27 mouse cellular contexts compared by ENCODE assay signal in the genomic region with DNA sequence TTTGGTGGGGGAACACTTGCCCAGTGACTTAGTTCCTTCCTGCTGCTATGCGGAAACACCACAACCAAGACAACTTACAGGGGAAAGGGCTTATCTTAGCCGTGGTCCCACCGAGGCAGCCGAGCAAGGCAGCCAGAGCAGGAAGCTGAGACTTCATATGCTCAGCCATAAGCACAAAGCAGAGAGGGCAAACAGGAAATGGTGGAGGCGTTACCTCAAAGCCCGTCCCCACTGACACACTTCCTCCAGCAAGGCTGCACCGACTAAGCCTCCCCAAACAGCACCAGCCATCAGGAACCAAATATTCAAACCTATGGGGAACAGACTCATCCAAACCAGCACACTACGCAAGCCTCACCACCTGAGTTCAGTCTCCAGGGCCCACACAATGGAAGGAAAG. TPM values are rescaled to one million over a fixed set of nuclear protein-coding genes. Genes with fewer than 3 reads are reported as not detected.
DNase-seq lines count a peak whose midpoint lies in the region; ATAC-seq lines count a peak whose summit lies in the region.
"Had no signal": no experiment of that assay in that cellular context is flagged by ENCODE, and none has a peak within 500 bp of the region (broad histone marks: within the 10 kb centered on the region; RNA-seq: fewer than 3 reads in every experiment).

No protein-coding gene starts in this region.

- H3K4me1 ChIP-seq in heart, embryonic 10.5 days, result peaks cover 26% of the 10 kb centered on the region
- 0 out of 2 replicates have a peak, but pooled peaks cover 8% of the 10 kb centered on the region for H3K4me1 ChIP-seq in embryonic facial prominence, embryonic 10.5 days
- no peaks in the 10 kb centered on the region for H3K4me1 ChIP-seq in kidney, embryonic 16.5 days (ENCODE audit: insufficient read depth, low read length)

- no peak overlapping the region for H3K9ac ChIP-seq in kidney, embryonic 16.5 days (replicated peaks; ENCODE audit: low read length)
- H3K9ac ChIP-seq: embryonic facial prominence, embryonic 15.5 days; hindbrain, embryonic 12.5 days had no signal

- H3K36me3 ChIP-seq in heart, embryonic 10.5 days, result no peaks in the 10 kb centered on the region
- H3K36me3 ChIP-seq in embryonic facial prominence, embryonic 10.5 days (replicated peaks), result no peaks in the 10 kb centered on the region
- no peaks in the 10 kb centered on the region for H3K36me3 ChIP-seq in kidney, embryonic 16.5 days (ENCODE audit: insufficient read depth, low read length)
- H3K36me3 ChIP-seq: embryonic facial prominence, embryonic 15.5 days; forebrain, embryonic 10.5 days; hindbrain, embryonic 12.5 days had no signal

- H3K27ac ChIP-seq in heart, embryonic 10.5 days, result peak overlapping the region; percentile 63
- H3K27ac ChIP-seq in embryonic facial prominence, embryonic 10.5 days (replicated peaks), result peak overlapping the region; percentile 24; the same call in 1 of the 2 replicates
- H3K27ac ChIP-seq in kidney, embryonic 16.5 days (ENCODE audit: low read length), result no peak overlapping the region
- H3K27ac ChIP-seq: embryonic facial prominence, embryonic 15.5 days; forebrain, embryonic 10.5 days; gastrocnemius, adult 2 months; hindbrain, embryonic 12.5 days had no signal

- H3K27me3 ChIP-seq in heart, embryonic 10.5 days (ENCODE audit: insufficient read depth, poor library complexity, severe bottlenecking), result no peaks in the 10 kb centered on the region; the same call in 1 of the 2 replicates
- no peaks in the 10 kb centered on the region for H3K27me3 ChIP-seq in embryonic facial prominence, embryonic 10.5 days (replicated peaks; ENCODE audit: low read depth, poor library complexity, severe bottlenecking)
- no peaks in the 10 kb centered on the region for H3K27me3 ChIP-seq in kidney, embryonic 16.5 days (ENCODE audit: insufficient read depth, low read length)
- H3K27me3 ChIP-seq: embryonic facial prominence, embryonic 15.5 days; hindbrain, embryonic 12.5 days; Patski had no signal

- DNase-seq in heart, embryonic 10.5 days (ENCODE audit: low spot score), result no peak
- DNase-seq in heart, adult 8-10 months (ENCODE audit: low spot score), result no peak
- peak; percentile 1 for DNase-seq in 416B (ENCODE audit: low read depth)
- DNase-seq in embryonic facial prominence, embryonic 10.5 days (ENCODE audit: low spot score), result no peak
- DNase-seq in thymus, postnatal 4 days, result peak; percentile 18
- no peak for DNase-seq in adrenal gland, adult 2 months
- DNase-seq: adrenal gland, postnatal 25 days; cerebellum, adult 18-20 months; cerebellum, adult 9-11 months; gastrocnemius, adult 2 months; gastrocnemius, postnatal 36 days; heart, adult 18-20 months; heart, postnatal 10 days; heart, postnatal 4 days had no signal

- H3K4me2 ChIP-seq in kidney, embryonic 16.5 days (replicated peaks; ENCODE audit: low read depth, low read length), result no peak overlapping the region
- H3K4me2 ChIP-seq: embryonic facial prominence, embryonic 15.5 days; hindbrain, embryonic 12.5 days had no signal

- H3K4me3 ChIP-seq in heart, embryonic 10.5 days, result no peak overlapping the region
- no peak overlapping the region for H3K4me3 ChIP-seq in embryonic facial prominence, embryonic 10.5 days
- H3K4me3 ChIP-seq in kidney, embryonic 16.5 days (ENCODE audit: low read length), result no peak overlapping the region
- H3K4me3 ChIP-seq: embryonic facial prominence, embryonic 15.5 days; erythroblast, embryonic 14.5 days; forebrain, embryonic 10.5 days; gastrocnemius, adult 2 months; hindbrain, embryonic 12.5 days had no signal

- no peaks in the 10 kb centered on the region for H3K9me3 ChIP-seq in heart, embryonic 10.5 days
- H3K9me3 ChIP-seq in embryonic facial prominence, embryonic 10.5 days, result no peaks in the 10 kb centered on the region
- no peaks in the 10 kb centered on the region for H3K9me3 ChIP-seq in kidney, embryonic 16.5 days (ENCODE audit: low read length)
- H3K9me3 ChIP-seq: embryonic facial prominence, embryonic 15.5 days; forebrain, embryonic 10.5 days; hindbrain, embryonic 12.5 days had no signal

- 55% methylated on average over 8 of the region's 8 CpGs for WGBS in heart, embryonic 10.5 days
- WGBS in embryonic facial prominence, embryonic 10.5 days, result 79% methylated on average over 8 of the region's 8 CpGs
- WGBS in kidney, embryonic 16.5 days, result 70% methylated on average over 8 of the region's 8 CpGs

- no peak for ATAC-seq in kidney, embryonic 16.5 days (ENCODE audit: low FRiP score, low TSS enrichment)
- ATAC-seq: activated CD4-positive, CD25-positive, alpha-beta regulatory T cell, adult 4 months; forebrain, embryonic 14.5 days; hindbrain, embryonic 16.5 days; inflammation-experienced regulatory T-cells, adult 6 months; Patski had no signal

RNA-seq across cellular contexts. Expression of a gene that starts 26.4 kb away (rescaled TPM):
- polyA plus RNA-seq in heart, embryonic 10.5 days (2016; fragmentation: Nextera tagmentation; extraction: Ambion mirVana), result not detected in 2 replicates
- not detected for total RNA-seq in heart, adult 8-10 months (2022)
- polyA plus RNA-seq in embryonic facial prominence, embryonic 10.5 days (2016; fragmentation: Nextera tagmentation; extraction: Ambion mirVana), result not detected in 2 replicates
- total RNA-seq in adrenal gland, adult 2 months (2021), result not detected
- 0.04 TPM in 1 of 2 replicates, not detected in the other for polyA plus RNA-seq in adrenal gland, adult 2 months (2012; rRNA removed)
- not detected in 2 replicates for polyA plus RNA-seq in kidney, embryonic 16.5 days (2015; fragmentation: Nextera tagmentation; extraction: Ambion mirVana)
- total RNA-seq: adrenal gland, adult 18-20 months; adrenal gland, postnatal 25 days; gastrocnemius, adult 2 months; gastrocnemius, postnatal 36 days; heart, adult 18-20 months; heart, postnatal 10 days; heart, postnatal 4 days had no signal
- polyA plus RNA-seq: activated CD4-positive, CD25-positive, alpha-beta regulatory T cell, adult 4 months; embryonic facial prominence, embryonic 11.5 days; embryonic facial prominence, embryonic 15.5 days; erythroblast, embryonic 14.5 days; forebrain, embryonic 10.5 days; heart, embryonic 14.5 days; hindbrain, embryonic 12.5 days; inflammation-experienced regulatory T-cells, adult 6 months; Patski had no signal

Comparison
In these comparisons a context has a peak if more than half of its experiments do, and no peak if none do; other contexts are left out.
1. DNase-seq: peak in 416B (single experiment) and thymus, postnatal 4 days (single experiment); none in heart, embryonic 10.5 days (single experiment), heart, adult 8-10 months (single experiment), embryonic facial prominence, embryonic 10.5 days (single experiment) and adrenal gland, adult 2 months (single experiment).